Mouse (Mus musculus): ENCODE results near the gene Olfr1186.
"Not testable (repeated sequence)": the region's sequence is repeated elsewhere in the genome, so short reads cannot be mapped to it uniquely, and the experiment has no call there.

Gene Olfr1186

GRCm38 (mm10) chr2:88518251-88518650 lies at the start of gene Olfr1186:
Gene Olfr1186 (plus strand): TSS chr2:88518551.
- no peak for DNase-seq

GRCm38 (mm10) chr2:88483298-88483697 lies 35.1 kb upstream of the Olfr1186 start, which contains the start of gene Olfr1184:
Gene Olfr1184 (plus strand): TSS chr2:88483598.
- DNase-seq = no peak

- no peak for DNase-seq
Measured at GRCm38 (mm10) chr2:88493020-88493419, 25.3 kb upstream of the Olfr1186 start, which contains the start of gene Olfr1185-ps1. Gene Olfr1185-ps1 (plus strand): TSS chr2:88493320.

GRCm38 (mm10) chr2:88525720-88526119 lies 7.4 kb downstream of the Olfr1186 start:
- DNase-seq = no peak

- no peak for DNase-seq
Measured at GRCm38 (mm10) chr2:88556635-88557034, 38.3 kb downstream of the Olfr1186 start, which contains the start of gene Olfr1188. Gene Olfr1188 (plus strand): TSS chr2:88556935.

GRCm38 (mm10) chr2:88572696-88573095 lies 54.3 kb downstream of the Olfr1186 start:
- DNase-seq = not testable (repeated sequence)
